Mouse (Mus musculus) bone marrow, adult 2 months (tissue): ENCODE measurements at regions not wholly inside any gene's neighbourhood (a gene's known extent, or its start where the extent isn't known, plus 50 kb on each side); places are given as distances from the start of the nearest gene placed in this dataset.

Experiments used
- CTCF ChIP-seq: fragments of 200-500 bp; IDR thresholded peaks from 2 replicates; pipeline ENCODE4 v1.5.1; 2011; ENCODE audit warnings: low read length, control low read depth; ENCODE audit not compliant: control insufficient read depth, insufficient read depth
- POLR2A ChIP-seq: fragments of 200-500 bp; IDR thresholded peaks from 2 replicates; pipeline ENCODE4 v1.6.1; 2011; ENCODE audit warnings: low read depth, mild to moderate bottlenecking, control low read depth, low read length, borderline replicate concordance; ENCODE audit not compliant: control insufficient read depth

DNA sequence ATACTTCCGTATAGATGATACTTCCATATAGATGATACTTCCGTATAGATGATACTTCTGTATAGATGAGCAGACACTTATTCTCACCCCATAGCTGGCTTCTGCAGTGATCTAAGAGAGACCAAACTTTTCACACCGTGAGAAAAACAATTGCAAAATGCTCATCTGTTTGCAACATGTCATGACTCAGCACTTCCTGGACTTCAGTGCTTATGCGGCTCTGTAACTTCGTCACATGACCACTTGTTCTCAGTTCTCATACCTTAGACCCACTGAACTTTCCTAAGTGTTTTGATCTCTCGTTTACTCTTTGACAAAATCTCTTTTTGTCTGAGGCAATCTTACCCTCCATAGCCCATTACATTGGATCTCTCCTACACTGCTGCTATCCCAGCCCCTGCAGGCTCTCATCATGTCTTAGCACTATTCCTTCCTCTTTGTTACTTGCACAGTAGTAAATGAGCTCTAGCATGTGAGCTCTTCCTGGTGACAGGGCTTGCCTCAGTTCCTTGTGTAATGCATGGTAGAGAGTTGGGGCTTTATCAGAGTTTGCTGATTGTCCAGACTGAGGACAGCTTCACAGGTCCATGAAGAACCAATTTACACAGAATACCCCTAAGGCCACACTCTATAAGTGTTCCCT is 245.7 kb upstream of the Thrb start:
- no peak for TF ChIP-seq CTCF
- TF ChIP-seq POLR2A: no peak
